Mouse (Mus musculus) hindbrain, postnatal 0 days (tissue): ENCODE results near the gene Hsf4. TPM values are rescaled to one million over a fixed set of nuclear protein-coding genes. Genes with fewer than 3 reads are reported as not detected.

Experiments
- ATAC-seq: fragments of 200-750 bp; cut with Nextera tagmentation; 2 replicates; pipeline ENCODE4 v1.8.0; 2017; ENCODE audit warnings: mild to moderate bottlenecking, moderate TSS enrichment, moderate library complexity
- DNase-seq: peaks from one replicate; pipeline ENCODE4 v3.0.0-alpha.2; 2015; ENCODE audit warnings: low spot score
- H3K27ac ChIP-seq: fragments of 300-500 bp; sonication (generic); 2 replicates; pipeline ENCODE4 v1.5.1; 2014; ENCODE audit warnings: mild to moderate bottlenecking
- H3K27me3 ChIP-seq: fragments of 300-500 bp; sonication (generic); 2 replicates; pipeline ENCODE4 v1.6.1; 2014; ENCODE audit warnings: low read length, mixed read lengths; ENCODE audit not compliant: insufficient read depth
- H3K36me3 ChIP-seq: fragments of 300-500 bp; sonication (generic); 2 replicates; pipeline ENCODE4 v1.6.1; 2014; ENCODE audit warnings: low read length, mixed read lengths; ENCODE audit not compliant: insufficient read depth
- H3K4me1 ChIP-seq: fragments of 300-500 bp; sonication (generic); 2 replicates; pipeline ENCODE4 v1.6.1; 2014; ENCODE audit warnings: antibody characterized with exemption, low read length, mixed read lengths; ENCODE audit not compliant: insufficient read depth
- H3K4me2 ChIP-seq: fragments of 300-500 bp; sonication (generic); 2 replicates; pipeline ENCODE4 v1.6.1; 2014; ENCODE audit warnings: low read depth, mild to moderate bottlenecking, low read length, moderate library complexity, mixed read lengths
- H3K4me3 ChIP-seq: fragments of 300-500 bp; sonication (generic); 2 replicates; pipeline ENCODE4 v1.5.1; 2014; ENCODE audit warnings: low read length
- H3K9ac ChIP-seq: fragments of 300-500 bp; sonication (generic); replicated peaks from 2 replicates; pipeline ENCODE4 v1.6.1; 2014; ENCODE audit warnings: mild to moderate bottlenecking, low read length, moderate library complexity, mixed read lengths
- H3K9me3 ChIP-seq: fragments of 300-500 bp; sonication (generic); 2 replicates; pipeline ENCODE4 v1.6.1; 2016; ENCODE audit warnings: low read length, mixed read lengths
- CTCF ChIP-seq: IDR thresholded peaks from 2 replicates; pipeline ENCODE4 v1.5.1; 2016; ENCODE audit warnings: antibody characterized with exemption, control low read depth, low read depth
- WGBS: fragments of 180-500 bp; shearing (Covaris S2); extraction: QIAGEN DNeasy Blood & Tissue Kit; methylation state at CpG from one replicate; pipeline ENCODE4 v1.1.7; 2014; 5-methylcytosine and 5-hydroxymethylcytosine counted together
- polyA plus RNA-seq: library from polyadenylated mRNA; unstranded; fragments of >200 nt; fragmentation: Nextera tagmentation; extraction: Ambion mirVana; gene quantifications from 2 replicates; pipeline ENCODE4 v1.2.1, GENCODE M21; 2015
- total RNA-seq: library from RNA; depleted of rRNA; stranded (reverse); fragments of >200 nt; gene quantifications from 2 replicates; pipeline ENCODE4 v1.2.3, GENCODE M21; 2014

Gene Hsf4
- total and polyA plus RNA-seq, 2 experiments from 2014 or later: 0.63 to 1.4 TPM

DNA sequence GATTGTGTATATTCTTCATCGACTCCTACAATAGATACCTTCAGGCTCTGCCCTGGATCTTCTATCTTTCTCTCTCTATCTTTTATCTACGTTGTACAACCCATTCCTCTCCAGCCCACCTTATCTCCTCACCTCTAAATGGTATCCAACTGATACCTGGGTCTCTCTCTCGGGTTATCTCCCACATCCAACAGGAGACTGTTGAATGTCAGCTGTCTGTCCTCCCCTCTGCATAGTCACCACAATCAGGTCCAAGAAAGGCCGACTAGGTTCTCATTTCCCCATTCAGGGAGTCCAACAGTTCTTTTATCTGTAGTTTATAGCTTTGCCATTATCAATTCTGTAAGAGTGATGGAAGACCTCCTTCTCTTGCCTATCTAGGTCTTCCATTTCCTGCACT is 12.6 kb downstream of the Hsf4 start:
- Histone ChIP-seq H3K4me1 (peaks cover 17% of the 10 kb centered on the region), H3K9ac (no peak overlapping the region), H3K4me3 (no peak overlapping the region), H3K36me3 (no peaks in the 10 kb centered on the region), H3K4me2 (no peak overlapping the region), H3K27ac (no peak overlapping the region), H3K27me3 (no peaks in the 10 kb centered on the region), H3K9me3 (no peaks in the 10 kb centered on the region)
- WGBS: 92% methylated on average over 4 of the region's 4 CpGs
- DNase-seq: no peak
- TF ChIP-seq CTCF: no peak
- no peak for ATAC-seq

DNA sequence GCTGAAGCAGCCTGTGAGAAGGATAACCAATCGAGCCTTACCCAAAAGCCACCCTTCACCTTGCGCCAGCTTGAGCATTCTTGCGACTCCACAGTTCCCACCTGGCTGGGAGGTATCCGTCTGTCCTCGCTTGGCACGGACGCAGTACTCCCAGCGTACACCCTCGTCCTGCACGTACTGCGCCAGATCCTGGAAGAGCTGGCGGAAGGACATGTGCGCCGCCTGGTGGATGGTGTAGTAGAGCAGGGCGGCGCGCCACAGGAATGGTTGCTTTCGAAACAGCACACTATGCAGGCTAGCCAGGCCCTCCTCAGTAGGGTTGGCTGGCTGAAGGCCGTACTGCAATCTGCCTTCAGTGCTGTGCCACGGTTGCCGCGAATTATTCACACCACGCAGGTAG is 13.5 kb downstream of the Hsf4 start:
- TF ChIP-seq CTCF: peak; percentile 75
- 31% methylated on average over 23 of the region's 23 CpGs for WGBS
- Histone ChIP-seq H3K9ac (no peak overlapping the region), H3K36me3 (no peaks in the 10 kb centered on the region), H3K27me3 (no peaks in the 10 kb centered on the region), H3K4me3 (no peak overlapping the region), H3K27ac (no peak overlapping the region), H3K4me2 (no peak overlapping the region), H3K4me1 (peaks cover 17% of the 10 kb centered on the region), H3K9me3 (no peaks in the 10 kb centered on the region)
- ATAC-seq: peak; percentile 31; the same call in 1 of the 2 replicates
- DNase-seq: no peak

DNA sequence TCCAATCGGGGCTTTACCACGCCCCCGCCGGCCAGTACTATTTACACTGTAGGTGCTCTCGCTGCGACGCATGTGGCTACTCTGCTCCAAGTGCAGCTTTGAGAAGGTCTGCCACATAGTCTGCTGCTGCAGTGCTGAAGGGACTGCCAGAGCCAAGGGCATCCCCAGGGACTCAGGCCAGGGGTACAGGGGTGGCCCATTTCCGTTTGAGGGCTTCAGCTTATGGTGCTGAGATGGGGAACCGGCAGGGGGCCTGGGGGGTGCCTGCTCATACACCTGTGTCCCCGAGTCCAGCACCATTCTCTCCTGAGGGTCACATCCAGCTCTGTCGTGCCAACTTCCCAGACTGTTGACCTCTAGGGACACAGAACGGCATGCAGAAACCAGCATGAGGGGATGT is 15.9 kb downstream of the Hsf4 start:
- H3K4me2 ChIP-seq: no peak overlapping the region
- H3K36me3 ChIP-seq: no peaks in the 10 kb centered on the region
- DNase-seq (no peak), ATAC-seq (no peak)
- WGBS: 43% methylated on average over 12 of the region's 12 CpGs
- TF ChIP-seq CTCF: no peak
- no peak overlapping the region for H3K9ac ChIP-seq
- no peaks in the 10 kb centered on the region for H3K27me3 ChIP-seq
- no peak overlapping the region for H3K4me3 ChIP-seq
- H3K9me3 ChIP-seq: no peaks in the 10 kb centered on the region
- peaks cover 18% of the 10 kb centered on the region; the same call in 1 of the 2 replicates for H3K4me1 ChIP-seq
- H3K27ac ChIP-seq: no peak overlapping the region

DNA sequence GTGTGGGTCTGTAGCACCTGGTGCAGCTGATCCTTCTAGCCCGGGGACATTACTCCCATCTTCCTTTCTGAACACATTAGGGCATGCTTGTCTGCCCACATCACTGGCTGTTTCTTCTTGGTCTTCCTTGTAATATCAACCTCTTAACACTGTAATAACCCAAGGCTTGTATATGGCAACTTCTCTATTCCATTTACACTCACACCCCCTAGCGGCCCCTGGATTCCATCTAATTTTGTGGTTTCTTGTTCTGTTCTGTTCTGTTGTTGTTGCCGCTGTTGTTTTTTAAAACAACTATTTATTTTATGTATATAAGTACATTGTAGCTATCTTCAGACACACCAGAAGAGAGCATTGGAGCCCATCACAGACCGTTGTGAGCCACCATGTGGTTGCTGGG is 17.3 kb downstream of the Hsf4 start:
- Histone ChIP-seq H3K9ac (no peak overlapping the region), H3K36me3 (no peaks in the 10 kb centered on the region)

DNA sequence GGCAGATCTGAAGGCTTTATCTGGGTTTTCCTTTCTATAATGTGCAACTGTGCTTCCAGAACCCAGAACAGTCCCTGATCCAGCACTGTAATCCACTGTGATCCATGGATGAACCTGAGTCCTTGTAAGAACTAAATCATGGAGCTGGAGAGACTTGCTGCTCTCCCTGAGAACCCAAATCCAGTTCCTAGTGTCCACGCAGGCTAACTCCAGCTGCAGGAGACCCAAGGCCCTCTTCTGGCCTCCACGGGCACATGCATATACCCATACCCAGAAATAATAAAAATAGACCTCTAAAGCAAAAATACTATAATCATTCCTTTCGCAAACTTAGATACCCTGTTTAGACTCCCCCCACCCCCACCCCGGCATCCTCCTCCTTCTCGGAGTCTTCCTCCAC is 18.6 kb downstream of the Hsf4 start:
- no peak overlapping the region for H3K27ac ChIP-seq
- peaks cover 18% of the 10 kb centered on the region; the same call in 1 of the 2 replicates for H3K4me1 ChIP-seq
- ATAC-seq (no peak), DNase-seq (no peak)
- TF ChIP-seq CTCF: no peak; the same call in 1 of the 2 replicates
- H3K27me3 ChIP-seq: no peaks in the 10 kb centered on the region
- peak overlapping the region; percentile 72 for H3K4me2 ChIP-seq
- H3K4me3 ChIP-seq: peak overlapping the region; percentile 54
- H3K36me3 ChIP-seq: no peaks in the 10 kb centered on the region
- peak overlapping the region; percentile 74; the same call in 1 of the 2 replicates for H3K9ac ChIP-seq
- H3K9me3 ChIP-seq: no peaks in the 10 kb centered on the region
- 67% methylated on average over 5 of the region's 5 CpGs for WGBS

More for the DNA sequence above, 17.3 kb downstream of the Hsf4 start:
- ATAC-seq: no peak
- peaks cover 18% of the 10 kb centered on the region; the same call in 1 of the 2 replicates for H3K4me1 ChIP-seq
- H3K9me3 ChIP-seq: no peaks in the 10 kb centered on the region
- 81% methylated on average over 4 of the region's 4 CpGs for WGBS
- no peak overlapping the region for H3K4me3 ChIP-seq
- no peak overlapping the region for H3K27ac ChIP-seq
- H3K27me3 ChIP-seq: no peaks in the 10 kb centered on the region
- no peak for DNase-seq
- H3K4me2 ChIP-seq: peak overlapping the region; percentile 37
- TF ChIP-seq CTCF: no peak

DNA sequence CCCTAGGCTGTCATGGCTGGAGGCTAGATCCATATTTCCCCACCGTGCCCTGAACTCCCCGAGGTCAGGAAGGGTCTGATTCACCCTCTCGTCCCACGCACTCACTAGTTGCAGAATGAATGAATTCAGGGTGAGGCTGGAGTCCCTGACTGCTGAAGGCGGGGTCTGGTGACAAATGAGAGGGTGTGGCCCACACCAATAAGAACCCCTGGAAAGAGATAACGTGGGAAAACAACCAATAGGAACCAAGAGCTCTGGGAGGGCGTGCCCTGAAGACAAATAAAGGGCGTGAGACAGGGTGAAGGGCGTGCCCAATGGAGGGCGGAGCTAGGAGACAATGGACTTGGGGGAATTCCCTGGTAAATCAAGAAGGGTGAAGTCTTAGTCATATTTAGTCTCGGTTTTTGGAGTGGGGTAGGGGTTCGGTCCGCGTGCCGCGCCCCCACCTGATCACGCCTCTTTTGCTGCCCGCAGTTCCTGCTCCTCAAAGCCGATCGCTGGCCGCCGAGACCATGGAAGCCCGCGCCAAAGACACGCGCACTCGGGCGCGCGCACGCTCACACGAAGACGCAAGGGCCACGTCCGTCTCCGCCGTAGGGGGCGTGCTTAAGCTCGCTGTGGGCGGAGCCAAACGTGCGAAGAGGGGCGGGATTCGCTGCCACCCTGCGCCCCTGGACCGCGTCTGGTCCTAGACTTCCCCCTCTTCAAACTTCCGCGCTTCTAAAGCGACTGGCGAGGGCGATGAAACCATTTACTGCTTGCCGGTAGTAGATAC is 19.5 kb downstream of the Hsf4 start:
- peak overlapping the region; percentile 54 for H3K4me3 ChIP-seq
- no peaks in the 10 kb centered on the region for H3K9me3 ChIP-seq
- H3K9ac ChIP-seq: peak overlapping the region; percentile 74
- H3K4me1 ChIP-seq: peaks cover 18% of the 10 kb centered on the region; the same call in 1 of the 2 replicates
- no peaks in the 10 kb centered on the region for H3K27me3 ChIP-seq
- ATAC-seq: peak; percentile 93
- 1% methylated on average over 53 of the region's 53 CpGs for WGBS
- peak; percentile 99 for DNase-seq
- H3K4me2 ChIP-seq: peak overlapping the region; percentile 72
- no peaks in the 10 kb centered on the region for H3K36me3 ChIP-seq
- H3K27ac ChIP-seq: peak overlapping the region; percentile 94
- TF ChIP-seq CTCF: peak; percentile 53

DNA sequence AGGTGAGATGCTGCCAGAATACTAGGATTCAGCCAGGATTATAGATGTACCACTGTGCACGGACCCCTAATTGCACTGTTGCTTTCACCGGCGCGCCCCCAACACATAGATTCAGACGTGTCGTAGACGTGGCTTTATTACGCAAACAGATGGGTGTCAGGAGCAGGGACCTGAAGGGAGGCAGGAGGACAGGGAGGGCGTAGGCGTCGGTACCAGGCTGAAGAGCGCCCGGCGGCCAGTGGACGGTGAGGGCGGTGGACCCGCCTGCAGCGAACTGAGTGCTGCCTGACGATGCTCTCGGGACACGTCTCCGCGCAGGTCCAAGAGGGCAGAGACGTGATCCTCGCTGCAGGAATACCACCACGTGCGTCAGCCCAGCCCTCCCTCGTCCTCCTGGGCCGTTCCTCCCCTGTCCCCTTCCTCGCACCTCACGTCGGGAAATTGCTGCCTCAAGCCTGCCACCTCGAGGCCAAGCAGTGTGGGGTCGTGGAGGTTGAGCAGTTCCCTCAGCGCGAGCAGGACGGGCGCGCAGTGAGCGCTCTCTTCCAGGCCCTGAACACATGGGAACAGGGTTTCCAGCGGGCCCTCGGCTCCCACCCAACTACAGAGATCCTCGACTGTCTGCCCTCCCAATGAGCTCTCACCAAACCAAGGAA is 20.3 kb downstream of the Hsf4 start, which contains the start of gene 4931428F04Rik:
Gene 4931428F04Rik (minus strand): TSS at position 60 of the 656 bp plus-strand sequence.
- DNase-seq (peak; percentile 69), ATAC-seq (peak; percentile 16)
- Histone ChIP-seq H3K9ac (peak within 1 kb of the TSS; percentile 74), H3K9me3 (no peaks in the 10 kb centered on the region), H3K4me3 (peak within 1 kb of the TSS; percentile 54), H3K4me1 (peaks cover 18% of the 10 kb centered on the region; the same call in 1 of the 2 replicates), H3K4me2 (peak within 1 kb of the TSS; percentile 72), H3K36me3 (no peaks in the 10 kb centered on the region), H3K27me3 (no peaks in the 10 kb centered on the region), H3K27ac (peak within 1 kb of the TSS; percentile 94)
- peak; percentile 76 for TF ChIP-seq CTCF
- 1% methylated on average over 43 of the region's 43 CpGs for WGBS
